Mouse (Mus musculus) CH12.LX (cell line): ENCODE measurements around the gene Ntrk3.

ENCODE experiments used
- CTCF ChIP-seq, 2 experiments: IDR thresholded peaks in 1 of 2; conservative IDR thresholded peaks in 1 of 2; 2 replicates each; pipeline ENCODE4 v1.5.1; 2011 to 2012; ENCODE audit warnings: low read depth in 2 of 2, low read length in 2 of 2, improper control_type of control experiment in 1 of 2, inconsistent platforms in 1 of 2, mild to moderate bottlenecking in 1 of 2, moderate library complexity in 1 of 2
- EP300 ChIP-seq: IDR thresholded peaks from 2 replicates; pipeline ENCODE4 v1.6.1; 2011; ENCODE audit warnings: low read length, improper control_type of control experiment
- GABPA ChIP-seq: IDR thresholded peaks from 2 replicates; pipeline ENCODE4 v1.6.1; 2012; ENCODE audit warnings: low read depth, low read length, improper control_type of control experiment, inconsistent platforms; ENCODE audit not compliant: insufficient replicate concordance
- POLR2AphosphoS2 ChIP-seq: IDR thresholded peaks from 2 replicates; pipeline ENCODE4 v1.6.1; 2011; ENCODE audit warnings: low read depth, low read length, improper control_type of control experiment
- SIN3A ChIP-seq: IDR thresholded peaks from 2 replicates; pipeline ENCODE4 v1.6.1; 2012; ENCODE audit warnings: low read length, improper control_type of control experiment, inconsistent platforms
- TCF12 ChIP-seq: IDR thresholded peaks from 2 replicates; pipeline ENCODE4 v1.6.1; 2014; ENCODE audit warnings: low read depth, mild to moderate bottlenecking, inconsistent platforms, low read length, improper control_type of control experiment
- USF1 ChIP-seq: IDR thresholded peaks from 2 replicates; pipeline ENCODE4 v1.6.1; 2014; ENCODE audit warnings: low read depth, mild to moderate bottlenecking, inconsistent platforms, low read length, improper control_type of control experiment
- ZNF384 ChIP-seq: IDR thresholded peaks from 2 replicates; pipeline ENCODE4 v1.6.1; 2012; ENCODE audit warnings: low read depth, low read length, improper control_type of control experiment, inconsistent platforms

- TF ChIP-seq GABPA (no peak), TCF12 (no peak), USF1 (no peak), ZNF384 (no peak), SIN3A (no peak), POLR2AphosphoS2 (no peak), EP300 (no peak), CTCF (conservative IDR thresholded peaks at IDR 0.05 in 1 of 2, IDR thresholded peaks at IDR 0.05 in 1 of 2; ENCODE audit: low read depth in 2 of 2, low read length in 2 of 2) (no peak)
Observed at GRCm38 (mm10) chr7:78493591-78493990, 244.2 kb downstream of the Ntrk3 start.
